Mouse (Mus musculus): ENCODE data around the gene Gm20219. TPM values are rescaled to one million over a fixed set of nuclear protein-coding genes. Genes with fewer than 3 reads are reported as not detected.

The Gm20219 gene
- polyA plus RNA-seq, 1 experiment from 2014 or later: 5.4 TPM

DNA sequence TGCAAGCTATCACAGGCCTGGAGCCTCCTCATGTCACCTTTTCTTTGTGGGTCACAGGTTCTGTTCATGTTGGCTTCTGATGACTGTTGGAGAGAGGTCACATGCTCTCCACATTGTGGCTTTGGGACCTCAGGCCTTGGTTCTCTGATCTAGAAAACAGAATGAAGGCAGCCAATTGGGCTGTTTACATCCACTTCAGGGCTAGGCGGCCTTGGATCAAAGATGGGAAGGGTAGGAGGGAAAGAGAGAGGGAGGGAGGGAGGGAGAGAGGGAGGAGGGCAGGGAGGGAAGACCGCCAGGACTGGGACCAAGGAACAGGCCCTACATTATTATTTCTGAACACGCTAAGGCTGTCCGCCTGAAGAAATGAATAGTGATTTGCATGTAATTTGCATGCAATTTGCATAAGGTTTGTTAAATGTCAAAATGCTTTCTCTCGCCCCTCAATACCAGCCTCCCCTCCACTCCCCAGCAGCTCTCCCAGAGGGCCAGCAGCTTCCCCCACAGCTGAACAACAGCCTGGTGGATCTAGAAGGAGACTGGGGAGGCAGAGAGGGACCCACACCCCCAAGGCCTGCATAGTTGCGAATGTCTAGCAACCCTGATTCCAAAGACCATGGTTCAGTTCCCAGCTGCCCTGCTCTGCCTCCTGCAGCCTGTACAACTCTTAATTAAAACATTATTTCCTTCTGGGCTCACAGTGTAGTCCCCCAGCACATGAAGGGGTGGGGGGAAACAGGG, 2.2 kb downstream of the Gm20219 start:
- 0 out of 2 replicates have a peak, but pooled peaks cover 3% of the 10 kb centered on the region for H3K36me3 ChIP-seq
- H3K9me3 ChIP-seq: no peaks in the 10 kb centered on the region
- 0 out of 2 replicates have a peak overlapping the region, but pooled peaks have one; percentile 11 for H3K27ac ChIP-seq
- H3K4me3 ChIP-seq: no peak overlapping the region
- WGBS: 77% methylated on average over 6 of the region's 6 CpGs
- H3K27me3 ChIP-seq: no peaks in the 10 kb centered on the region
- H3K4me2 ChIP-seq: no peak overlapping the region
- H3K4me1 ChIP-seq: peaks cover 19% of the 10 kb centered on the region
- H3K9ac ChIP-seq: no peak overlapping the region
- ATAC-seq (ENCODE audit: insufficient number of reproducible peaks, insufficient read depth, low FRiP score, low TSS enrichment, low read depth): no peak

DNA sequence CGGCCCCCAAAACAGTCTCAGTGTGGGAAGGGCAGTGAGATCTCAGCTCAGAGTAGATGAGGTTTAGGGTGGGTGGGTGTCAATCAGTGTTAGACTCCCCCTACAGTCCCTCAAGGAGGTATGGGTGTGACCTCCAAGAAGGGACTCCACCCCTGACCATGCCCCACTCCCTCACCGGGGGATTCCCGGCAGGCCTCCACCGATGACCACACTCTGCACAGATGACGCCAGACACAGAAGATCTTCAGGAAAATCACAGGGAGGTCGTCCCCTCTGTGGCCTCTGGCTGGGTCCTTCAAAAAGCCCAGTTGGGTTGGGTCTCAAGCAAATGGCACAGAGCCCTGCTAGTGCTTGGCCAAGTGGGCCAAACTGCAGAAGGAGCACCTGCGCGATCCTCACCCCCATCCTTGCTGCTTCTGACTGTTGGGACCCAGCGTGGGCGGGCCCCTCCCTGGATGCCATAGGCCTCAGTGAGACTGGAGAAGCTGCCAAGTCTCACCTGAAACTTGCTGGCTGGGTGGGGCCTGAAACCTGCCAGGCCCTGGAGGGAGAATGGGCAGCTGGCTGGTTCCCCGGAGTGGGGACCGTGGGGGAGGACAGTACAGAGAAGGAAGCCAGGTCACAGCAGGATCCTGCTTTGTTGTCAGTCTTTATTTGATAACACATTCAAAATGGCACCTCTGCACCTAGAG, 3.3 kb downstream of the Gm20219 start:
- Histone ChIP-seq H3K9ac (no peak overlapping the region), H3K27ac (0 out of 2 replicates have a peak overlapping the region, but pooled peaks have one; percentile 2), H3K4me3 (no peak overlapping the region), H3K4me2 (no peak overlapping the region), H3K4me1 (peaks cover 20% of the 10 kb centered on the region), H3K9me3 (no peaks in the 10 kb centered on the region), H3K36me3 (0 out of 2 replicates have a peak, but pooled peaks cover 3% of the 10 kb centered on the region), H3K27me3 (no peaks in the 10 kb centered on the region)
- no peak for ATAC-seq (ENCODE audit: insufficient number of reproducible peaks, insufficient read depth, low FRiP score, low TSS enrichment, low read depth)
- 77% methylated on average over 12 of the region's 12 CpGs for WGBS

DNA sequence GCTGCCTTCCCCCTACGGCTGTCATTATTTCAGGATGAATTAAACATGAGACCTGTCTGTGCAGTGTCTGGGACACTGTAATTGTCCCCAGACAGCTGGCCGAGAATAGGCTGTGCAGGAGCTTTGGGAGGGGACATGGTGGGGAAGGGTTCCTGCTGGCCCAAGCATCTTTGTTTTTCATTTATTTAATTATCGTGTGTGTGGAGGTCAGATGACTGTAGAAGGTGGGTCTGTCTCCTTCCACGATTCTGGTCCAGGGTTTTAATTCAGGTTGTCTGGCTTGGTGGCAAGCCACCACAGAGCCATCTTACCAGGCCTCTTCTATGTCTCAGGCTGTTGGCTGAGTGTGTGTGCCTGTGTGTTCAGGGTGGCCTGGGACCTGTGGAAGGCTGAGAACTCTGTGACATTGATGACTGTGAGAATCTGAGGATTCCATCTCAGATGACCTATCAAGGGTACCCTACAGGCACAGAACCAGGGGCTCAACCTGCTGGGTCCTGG, 5.5 kb downstream of the Gm20219 start:
- Histone ChIP-seq H3K9me3 (no peaks in the 10 kb centered on the region), H3K27ac (no peak overlapping the region), H3K9ac (no peak overlapping the region), H3K36me3 (0 out of 2 replicates have a peak, but pooled peaks cover 3% of the 10 kb centered on the region), H3K4me1 (peaks cover 20% of the 10 kb centered on the region), H3K4me3 (no peak overlapping the region), H3K4me2 (no peak overlapping the region), H3K27me3 (no peaks in the 10 kb centered on the region)
- no peak for ATAC-seq (ENCODE audit: insufficient number of reproducible peaks, insufficient read depth, low FRiP score, low TSS enrichment, low read depth)
- WGBS: 33% methylated on average over 4 of the region's 4 CpGs

DNA sequence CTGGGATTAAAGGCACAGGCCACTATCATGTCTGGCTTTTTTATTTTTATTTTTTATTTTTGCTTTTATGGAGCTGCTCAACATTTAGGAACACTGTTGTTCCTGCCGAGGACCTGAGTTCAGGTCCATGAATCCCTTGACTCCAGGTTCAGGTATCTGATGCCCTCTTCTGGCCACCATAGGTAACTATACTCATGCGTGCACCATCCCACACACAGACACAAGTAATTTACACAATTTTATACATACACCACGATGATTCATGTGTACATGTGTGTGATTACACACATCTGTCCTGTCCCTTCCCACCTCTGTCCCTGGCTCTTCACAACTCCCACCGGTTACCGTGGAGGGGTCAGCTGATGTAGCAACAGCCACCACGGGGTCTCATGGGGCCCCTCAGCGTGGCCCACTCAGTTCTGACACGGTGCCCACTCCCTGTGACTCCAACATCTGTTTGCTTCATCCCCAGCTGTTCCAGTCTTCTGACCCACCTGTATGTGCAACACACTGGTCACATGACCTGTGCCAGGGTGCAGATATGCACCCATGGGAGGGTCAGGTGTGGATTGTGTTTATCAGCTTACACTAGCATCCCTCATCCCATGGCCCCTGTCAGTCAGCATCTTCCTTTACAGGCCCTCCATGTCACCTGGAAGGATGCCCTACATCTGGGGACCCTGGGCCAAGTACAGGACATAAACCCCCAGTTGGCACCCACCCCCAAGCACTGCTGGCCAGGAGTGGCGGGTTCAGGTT, 6.2 kb downstream of the Gm20219 start:
- no peak for ATAC-seq (ENCODE audit: insufficient number of reproducible peaks, insufficient read depth, low FRiP score, low TSS enrichment, low read depth)

DNA sequence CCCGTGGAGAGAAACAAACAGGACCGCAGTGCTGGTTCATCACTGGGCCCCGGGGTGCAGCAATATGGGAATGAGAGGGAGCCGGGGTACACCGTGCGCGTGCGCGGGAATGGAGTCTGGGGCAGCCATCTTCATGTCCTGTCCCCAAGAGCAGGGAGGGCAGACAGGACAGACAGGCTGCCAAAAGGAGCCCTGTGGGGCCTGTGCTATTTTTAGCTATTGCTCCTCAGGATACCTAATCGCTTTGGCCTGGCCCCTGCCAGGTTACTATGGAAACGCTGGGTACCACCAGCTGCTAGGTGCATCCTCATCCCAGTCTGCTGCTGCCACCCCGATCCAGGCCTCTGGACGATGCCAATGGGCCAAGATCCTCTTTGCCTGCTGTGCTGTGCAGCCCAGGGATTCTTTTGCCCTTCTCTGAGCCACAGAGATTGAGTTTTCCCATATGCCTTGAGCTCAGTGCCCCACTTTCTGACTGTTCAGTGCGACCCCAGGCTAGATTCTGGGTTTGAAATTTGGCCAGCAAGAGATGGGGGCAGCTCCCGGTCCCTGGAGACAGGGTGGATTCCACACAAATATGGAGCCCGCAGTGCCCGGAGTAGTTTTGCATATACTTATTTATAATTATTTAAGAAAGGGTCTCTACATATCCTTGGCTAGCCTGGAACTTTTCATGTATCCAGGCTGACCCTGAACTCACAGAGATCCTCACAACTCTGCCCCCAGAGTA, 6.9 kb downstream of the Gm20219 start:
- Histone ChIP-seq H3K27ac (no peak overlapping the region), H3K9me3 (no peaks in the 10 kb centered on the region), H3K9ac (no peak overlapping the region), H3K27me3 (no peaks in the 10 kb centered on the region), H3K4me1 (peaks cover 15% of the 10 kb centered on the region), H3K4me2 (no peak overlapping the region), H3K4me3 (no peak overlapping the region), H3K36me3 (no peaks in the 10 kb centered on the region)
- no peak for ATAC-seq (ENCODE audit: insufficient number of reproducible peaks, insufficient read depth, low FRiP score, low TSS enrichment, low read depth)
- WGBS: 58% methylated on average over 17 of the region's 17 CpGs

More for the DNA sequence above, 6.2 kb downstream of the Gm20219 start:
- Histone ChIP-seq H3K36me3 (0 out of 2 replicates have a peak, but pooled peaks cover 3% of the 10 kb centered on the region), H3K9me3 (no peaks in the 10 kb centered on the region), H3K27me3 (no peaks in the 10 kb centered on the region), H3K4me2 (no peak overlapping the region), H3K9ac (no peak overlapping the region), H3K4me3 (no peak overlapping the region), H3K27ac (no peak overlapping the region), H3K4me1 (peaks cover 20% of the 10 kb centered on the region)
- 65% methylated on average over 9 of the region's 9 CpGs for WGBS

DNA sequence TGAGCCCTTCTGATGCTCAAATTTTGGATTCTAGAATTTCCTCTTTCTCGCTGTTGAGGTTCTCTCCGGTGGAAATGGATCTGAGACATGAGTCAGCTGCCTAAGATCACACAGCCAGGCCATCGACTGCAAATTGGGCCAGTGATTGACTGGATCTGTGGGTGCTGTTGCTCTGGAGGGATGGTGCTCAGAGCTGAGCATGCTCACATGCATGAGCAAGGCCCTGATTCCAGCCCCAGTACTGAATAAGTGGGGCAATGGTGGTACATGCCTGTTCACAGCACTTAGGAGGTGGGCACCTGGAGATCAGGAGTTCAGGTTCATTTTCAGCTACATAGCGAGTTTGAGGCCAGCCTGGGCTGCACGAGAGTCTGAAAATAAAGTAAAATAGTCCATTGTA, 7.6 kb downstream of the Gm20219 start:
- Histone ChIP-seq H3K4me2 (no peak overlapping the region), H3K36me3 (no peaks in the 10 kb centered on the region), H3K27me3 (no peaks in the 10 kb centered on the region), H3K4me1 (0 out of 2 replicates have a peak, but pooled peaks cover 13% of the 10 kb centered on the region), H3K4me3 (no peak overlapping the region), H3K9me3 (no peaks in the 10 kb centered on the region), H3K27ac (no peak overlapping the region), H3K9ac (no peak overlapping the region)
- no peak for ATAC-seq (ENCODE audit: insufficient number of reproducible peaks, insufficient read depth, low FRiP score, low TSS enrichment, low read depth)
- WGBS: 78% methylated on average over 5 of the region's 5 CpGs

DNA sequence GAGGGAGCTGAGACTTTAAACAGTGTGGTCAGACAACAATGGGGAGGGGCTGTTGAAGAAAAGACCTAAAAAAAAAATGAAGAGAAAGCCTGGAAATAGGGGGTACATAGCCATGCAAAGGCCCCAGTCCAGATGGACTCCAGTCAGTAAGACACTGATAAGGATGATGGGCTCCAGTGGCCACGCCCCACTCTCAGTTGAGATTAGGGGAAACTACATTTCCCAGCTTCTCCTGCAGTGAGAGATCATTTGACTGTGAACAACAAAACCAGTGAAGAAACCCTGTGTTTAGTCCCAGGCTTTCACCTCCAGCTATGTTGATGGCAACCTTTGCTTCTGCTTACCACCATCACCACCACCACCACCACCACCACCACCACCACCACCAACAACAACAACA, 8.2 kb downstream of the Gm20219 start:
- Histone ChIP-seq H3K4me1 (0 out of 2 replicates have a peak, but pooled peaks cover 11% of the 10 kb centered on the region), H3K27me3 (no peaks in the 10 kb centered on the region), H3K4me2 (no peak overlapping the region), H3K27ac (no peak overlapping the region), H3K9ac (no peak overlapping the region), H3K9me3 (no peaks in the 10 kb centered on the region), H3K36me3 (no peaks in the 10 kb centered on the region), H3K4me3 (no peak overlapping the region)
- no peak for ATAC-seq (ENCODE audit: insufficient number of reproducible peaks, insufficient read depth, low FRiP score, low TSS enrichment, low read depth)
- WGBS: 77% methylated on average over 1 of the region's 1 CpGs

DNA sequence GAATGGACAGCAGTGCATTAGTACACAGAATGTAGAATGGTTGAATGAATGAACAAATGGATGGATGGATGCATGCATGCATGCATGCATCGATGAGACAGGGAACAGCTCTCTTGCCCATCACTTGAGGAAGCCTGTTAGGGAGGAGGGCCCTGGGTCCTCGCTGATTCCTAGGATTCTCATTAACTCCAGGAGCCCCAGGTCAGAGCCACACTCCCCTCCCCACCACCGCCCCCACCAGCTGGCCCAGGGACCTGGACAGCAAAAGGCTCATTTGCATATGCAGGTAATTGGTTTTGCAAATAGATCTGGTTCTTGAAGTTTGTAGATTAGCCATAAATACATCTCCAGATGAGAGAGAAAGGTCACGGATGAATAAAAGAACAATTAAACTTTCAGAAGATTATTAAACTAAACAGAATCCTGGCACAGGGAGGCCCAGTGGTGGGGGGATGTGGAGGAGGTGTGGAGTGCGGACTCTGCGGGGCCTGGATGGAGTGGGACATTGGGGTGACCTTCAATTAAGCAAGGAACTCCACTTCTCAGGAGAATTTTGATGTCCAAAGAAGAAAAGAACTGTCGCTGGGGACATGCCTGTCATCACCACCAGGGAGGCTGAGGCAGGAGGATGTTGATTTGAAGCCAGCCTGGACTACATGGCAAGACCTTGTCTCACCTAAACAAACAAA, 9.3 kb downstream of the Gm20219 start:
- Histone ChIP-seq H3K4me1 (peaks cover 16% of the 10 kb centered on the region; the same call in 1 of the 2 replicates), H3K27ac (no peak overlapping the region), H3K9ac (no peak overlapping the region), H3K4me3 (no peak overlapping the region), H3K9me3 (no peaks in the 10 kb centered on the region), H3K36me3 (no peaks in the 10 kb centered on the region), H3K27me3 (no peaks in the 10 kb centered on the region), H3K4me2 (no peak overlapping the region)
- WGBS: 78% methylated on average over 7 of the region's 7 CpGs
- ATAC-seq (ENCODE audit: insufficient number of reproducible peaks, insufficient read depth, low FRiP score, low TSS enrichment, low read depth): no peak

DNA sequence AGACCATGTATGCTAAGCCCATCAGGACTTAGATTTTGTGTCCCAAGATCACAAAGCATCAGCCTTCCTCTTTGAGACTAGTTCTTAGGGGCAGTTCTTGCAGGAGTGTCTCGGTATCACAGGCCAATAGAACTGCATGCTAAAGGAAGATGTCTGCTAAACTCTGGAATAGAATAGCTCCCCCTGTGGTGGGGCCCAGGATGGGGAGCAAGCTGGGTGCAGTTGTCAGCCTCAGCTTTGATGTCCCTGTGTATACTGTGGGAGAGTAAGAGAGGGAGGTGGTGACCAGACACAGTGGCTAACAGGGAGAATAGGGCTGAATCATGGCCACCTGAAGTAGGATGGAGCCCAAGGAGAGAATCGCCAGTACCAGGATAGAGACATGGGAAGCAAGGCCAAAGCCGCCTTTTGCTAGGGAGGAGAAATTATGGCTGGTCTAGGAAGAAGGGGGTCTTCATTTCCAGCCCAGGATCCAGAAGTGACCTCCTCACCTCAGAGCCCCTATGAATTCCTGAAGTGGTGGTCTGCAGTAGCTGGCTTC, 10.4 kb downstream of the Gm20219 start:
- H3K4me3 ChIP-seq: no peak overlapping the region
- 79% methylated on average over 3 of the region's 3 CpGs for WGBS
- ATAC-seq (ENCODE audit: insufficient number of reproducible peaks, insufficient read depth, low FRiP score, low TSS enrichment, low read depth): no peak
- no peak overlapping the region for H3K4me2 ChIP-seq
- H3K9ac ChIP-seq: no peak overlapping the region
- H3K27ac ChIP-seq: no peak overlapping the region
- no peaks in the 10 kb centered on the region for H3K9me3 ChIP-seq
- H3K4me1 ChIP-seq: peaks cover 16% of the 10 kb centered on the region; the same call in 1 of the 2 replicates
- H3K27me3 ChIP-seq: no peaks in the 10 kb centered on the region
- no peaks in the 10 kb centered on the region for H3K36me3 ChIP-seq

DNA sequence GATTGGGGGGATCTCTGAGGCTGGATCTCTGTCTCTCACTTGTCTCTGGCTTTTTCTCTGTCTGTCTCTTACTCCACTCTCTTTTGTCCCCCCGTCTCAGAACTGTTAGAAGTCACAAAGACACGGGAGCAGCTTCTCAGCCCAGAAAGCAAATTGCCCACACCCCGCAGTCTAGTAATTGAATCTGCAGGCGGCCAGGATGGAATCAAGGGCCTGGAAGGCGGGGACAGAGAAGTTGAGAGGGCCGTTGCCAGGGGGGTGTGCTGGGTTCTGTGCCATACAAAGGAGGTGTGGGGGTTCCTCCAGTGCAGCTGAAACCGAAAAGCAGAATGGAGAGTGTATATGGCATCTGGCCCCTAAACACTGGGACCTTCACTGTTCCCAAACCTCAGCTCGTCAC, 11.5 kb downstream of the Gm20219 start:
- H3K27me3 ChIP-seq: no peaks in the 10 kb centered on the region
- H3K4me3 ChIP-seq: no peak overlapping the region
- H3K9me3 ChIP-seq: no peaks in the 10 kb centered on the region
- no peak overlapping the region for H3K9ac ChIP-seq
- H3K36me3 ChIP-seq: no peaks in the 10 kb centered on the region
- H3K27ac ChIP-seq: no peak overlapping the region
- WGBS: 42% methylated on average over 8 of the region's 8 CpGs
- no peak for ATAC-seq (ENCODE audit: insufficient number of reproducible peaks, insufficient read depth, low FRiP score, low TSS enrichment, low read depth)
- no peak overlapping the region for H3K4me2 ChIP-seq
- peaks cover 11% of the 10 kb centered on the region; the same call in 1 of the 2 replicates for H3K4me1 ChIP-seq

Data from embryonic facial prominence, embryonic 13.5 days (tissue).